Mouse (Mus musculus): ENCODE data around the gene Gtf2i.

Gene Gtf2i

GRCm38 (mm10) chr5:134221278-134221677 is 93.3 kb downstream of the Gtf2i start:
- in situ Hi-C loops (cut with MboI, MseI): no loop called here

DNA sequence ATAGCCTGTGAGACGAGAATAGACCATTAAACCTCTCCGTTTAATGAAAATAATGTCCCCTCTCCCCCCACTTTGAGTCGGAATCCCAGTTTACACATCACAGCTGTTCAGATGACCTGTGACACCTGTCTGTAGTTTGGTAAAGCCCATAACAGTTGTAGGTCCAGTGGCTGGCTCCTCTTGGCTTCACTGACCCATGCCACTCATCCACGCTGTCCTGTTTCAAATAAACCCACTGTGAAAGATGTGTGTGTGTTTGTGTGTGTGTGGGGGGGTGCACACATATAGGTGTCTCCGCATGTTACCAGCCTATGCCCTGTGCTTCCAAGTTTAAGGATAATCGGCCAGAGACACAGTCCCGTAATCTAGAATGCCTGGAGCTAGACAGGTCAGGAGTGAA is 96.7 kb downstream of the Gtf2i start:
- in situ Hi-C loops (cut with MboI, MseI): no loop called here

GRCm38 (mm10) chr5:134214021-134214806 is 100.3 kb downstream of the Gtf2i start:
- in situ Hi-C loops (cut with MboI, MseI): no loop called here

DNA sequence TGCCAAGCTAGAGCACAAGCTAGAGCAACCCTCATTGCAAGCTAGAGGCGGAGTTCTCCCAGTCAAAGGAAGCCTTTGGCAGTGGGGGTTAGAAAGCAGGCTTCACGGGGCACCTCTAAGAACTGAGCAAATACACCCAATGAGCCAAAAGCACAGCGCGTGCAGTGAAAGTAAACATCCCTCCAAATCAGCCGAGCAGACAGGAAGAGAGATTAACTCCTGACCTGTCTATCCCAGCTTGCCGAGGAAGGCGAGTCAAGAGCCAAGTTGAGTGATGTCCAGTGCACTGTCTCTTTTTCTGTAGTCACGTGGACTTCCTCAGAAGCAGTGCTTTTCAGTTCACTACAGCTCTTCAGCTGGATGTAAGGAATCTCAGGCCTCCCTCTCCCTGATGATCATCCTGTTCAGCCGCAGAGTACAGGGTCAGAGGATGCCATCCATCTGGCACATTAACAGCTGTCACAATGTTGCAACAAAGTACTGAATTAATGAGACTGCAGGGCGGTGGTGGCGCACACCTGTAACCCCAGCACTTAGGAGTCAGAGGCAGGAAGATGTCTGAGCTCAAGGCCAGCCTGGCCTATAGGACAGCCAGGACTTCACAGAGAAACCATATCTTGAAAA is 104.5 kb downstream of the Gtf2i start:
- in situ Hi-C loops (cut with MboI, MseI): no loop called here

DNA sequence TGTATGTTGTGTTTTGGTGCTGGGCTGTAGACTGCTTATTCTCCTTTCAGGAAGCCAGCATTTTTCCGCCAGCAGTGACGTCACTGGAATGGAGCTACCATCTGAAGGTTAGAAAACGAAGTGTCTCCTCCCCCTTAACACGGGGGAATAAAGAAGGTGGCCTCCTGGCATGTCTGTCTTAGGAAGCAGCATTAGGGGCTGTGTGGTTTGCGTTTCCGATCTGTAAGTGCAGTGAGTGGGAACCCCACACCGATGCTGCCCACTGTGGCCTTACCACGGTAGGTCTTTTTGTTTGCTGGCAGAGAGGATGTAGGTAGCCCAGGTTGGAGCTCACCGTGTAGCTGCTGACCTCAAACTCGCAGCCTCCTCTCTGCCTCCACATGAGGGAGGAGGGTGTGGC is 107.8 kb downstream of the Gtf2i start:
- in situ Hi-C loops (cut with MboI, MseI): no loop called here

DNA sequence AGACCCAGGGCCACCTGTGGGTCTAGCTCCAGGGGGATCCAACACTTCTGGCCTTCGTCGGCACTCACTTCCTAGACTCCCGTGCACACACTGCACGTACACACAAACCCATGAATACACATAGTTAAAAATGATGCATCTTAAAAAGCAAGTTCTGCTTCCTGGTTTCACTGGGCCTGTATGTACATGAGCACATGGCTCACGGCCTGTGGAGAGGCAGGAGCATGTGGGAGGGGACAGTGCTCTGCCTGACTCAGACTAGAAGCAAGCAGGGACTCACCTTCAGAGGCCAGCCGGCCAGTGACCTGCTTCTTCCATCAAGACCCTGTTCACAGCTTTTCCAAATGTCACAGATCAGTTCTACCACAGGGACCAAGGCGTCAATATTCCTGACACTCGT is 120.9 kb downstream of the Gtf2i start:
- in situ Hi-C loops (cut with MboI, MseI): no loop called here

DNA sequence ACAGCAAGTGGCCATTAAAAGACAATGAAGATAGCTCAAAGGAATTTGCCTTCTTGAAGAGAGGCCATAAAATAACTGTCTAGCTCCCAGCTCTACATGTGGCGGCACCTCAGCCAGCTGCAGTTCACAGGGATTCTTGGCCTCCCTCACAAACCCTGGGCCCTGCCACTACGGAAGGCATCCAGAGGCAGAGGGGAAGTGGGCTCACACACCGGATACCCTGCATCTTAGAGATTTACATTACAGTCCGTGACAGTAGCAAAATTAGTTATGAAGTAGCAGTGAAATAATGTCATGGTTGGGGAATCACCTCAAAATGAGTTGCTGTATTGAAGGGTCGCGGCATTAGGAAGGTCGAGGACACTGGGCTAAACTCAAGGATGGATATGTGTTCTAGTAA is 126.0 kb downstream of the Gtf2i start:
- in situ Hi-C loops (cut with MboI, MseI): loop anchor here (5.0 to 10.0 kb wide), 2 partner anchors 154 to 296 kb away; no protein-coding TSS in a partner anchor

Data from T-helper 17 cell (primary cell).